Mouse (Mus musculus) forebrain, postnatal 0 days (tissue): ENCODE results near the gene Coasy. TPM values are rescaled to one million over a fixed set of nuclear protein-coding genes. Genes with fewer than 3 reads are reported as not detected.

ENCODE experiments used
- ATAC-seq: fragments of 200-750 bp; cut with Nextera tagmentation; 2 replicates; pipeline ENCODE4 v1.8.0; 2017; ENCODE audit warnings: mild to moderate bottlenecking, moderate library complexity
- DNase-seq: peaks from one replicate; pipeline ENCODE4 v3.0.0-alpha.2; 2015
- H3K27ac ChIP-seq: fragments of 300-500 bp; sonication (generic); 2 replicates; pipeline ENCODE4 v1.5.1; 2014; ENCODE audit warnings: low read depth, mild to moderate bottlenecking, antibody characterized with exemption, low read length, moderate library complexity, mixed read lengths
- H3K27me3 ChIP-seq: fragments of 300-500 bp; sonication (generic); 2 replicates; pipeline ENCODE4 v1.6.1; 2014; ENCODE audit warnings: mild to moderate bottlenecking, low read length, mixed read lengths; ENCODE audit not compliant: insufficient read depth
- H3K36me3 ChIP-seq: fragments of 300-500 bp; sonication (generic); 2 replicates; pipeline ENCODE4 v1.6.1; 2014; ENCODE audit warnings: mild to moderate bottlenecking, moderate library complexity; ENCODE audit not compliant: insufficient read depth
- H3K4me1 ChIP-seq: fragments of 300-500 bp; sonication (generic); 2 replicates; pipeline ENCODE4 v1.6.1; 2014; ENCODE audit warnings: antibody characterized with exemption; ENCODE audit not compliant: insufficient read depth
- H3K4me2 ChIP-seq: fragments of 300-500 bp; sonication (generic); 2 replicates; pipeline ENCODE4 v1.6.1; 2014; ENCODE audit warnings: low read depth, mild to moderate bottlenecking, moderate library complexity
- H3K4me3 ChIP-seq: fragments of 300-500 bp; sonication (generic); 2 replicates; pipeline ENCODE4 v1.5.1; 2014; ENCODE audit warnings: low read depth, low read length, mixed read lengths
- H3K9ac ChIP-seq: fragments of 300-500 bp; sonication (generic); 2 replicates; pipeline ENCODE4 v1.6.1; 2014; ENCODE audit warnings: mild to moderate bottlenecking
- H3K9me3 ChIP-seq: fragments of 300-500 bp; sonication (generic); 2 replicates; pipeline ENCODE4 v1.6.1; 2016; ENCODE audit warnings: low read length
- CTCF ChIP-seq: sonication (generic); IDR thresholded peaks from 2 replicates; pipeline ENCODE4 v1.5.1; 2016; ENCODE audit warnings: antibody characterized with exemption, control low read depth, low read depth
- WGBS: fragments of 180-500 bp; shearing (Covaris S2); extraction: QIAGEN DNeasy Blood & Tissue Kit; methylation state at CpG from one replicate; pipeline ENCODE4 v1.1.7; 2014; 5-methylcytosine and 5-hydroxymethylcytosine counted together
- polyA plus RNA-seq: library from polyadenylated mRNA; unstranded; fragments of >200 nt; fragmentation: Nextera tagmentation; extraction: Ambion mirVana; gene quantifications from 2 replicates; pipeline ENCODE4 v1.2.1, GENCODE M21; 2015
- total RNA-seq: library from RNA; depleted of rRNA; stranded (reverse); fragments of >200 nt; gene quantifications from 2 replicates; pipeline ENCODE4 v1.2.3, GENCODE M21; 2014

The Coasy gene
- total and polyA plus RNA-seq, 2 experiments from 2014 or later = 40.2 to 40.7 TPM

DNA sequence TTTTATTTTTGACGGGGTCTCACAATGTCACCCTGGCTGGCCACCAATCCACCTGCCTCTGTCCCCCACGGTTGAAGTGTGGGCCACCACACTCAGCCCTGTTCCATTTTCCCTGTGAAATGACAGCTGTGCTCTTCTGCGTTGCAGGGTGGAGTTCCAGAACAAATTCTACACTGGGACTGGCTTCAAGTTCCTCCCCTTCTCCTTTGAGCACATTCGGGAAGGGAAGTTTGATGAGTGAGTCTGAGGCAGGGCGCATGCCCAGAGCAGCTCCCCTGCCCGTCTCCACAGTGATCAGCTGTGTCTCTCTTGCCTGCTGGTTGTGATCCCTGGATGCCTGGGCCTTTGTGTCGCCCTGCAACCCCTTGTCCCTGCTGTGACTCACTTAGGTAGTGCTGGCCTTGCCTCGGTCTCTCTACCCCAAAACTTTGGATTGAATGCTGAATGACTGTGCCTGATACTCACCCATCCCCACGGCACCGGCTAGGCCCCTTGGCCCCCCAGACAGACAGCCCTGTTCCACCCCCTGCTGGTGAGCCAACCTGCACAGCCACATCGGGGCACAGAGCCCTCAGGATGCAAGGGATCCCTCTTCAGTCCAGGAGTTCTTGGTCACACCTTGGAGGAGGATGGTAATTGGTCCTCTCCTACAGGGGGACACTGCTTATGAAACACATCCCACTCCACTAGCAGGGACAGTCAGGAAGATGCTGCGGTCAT lies 20.0 kb upstream of the Coasy start:
- Histone ChIP-seq H3K9me3 (no peaks in the 10 kb centered on the region), H3K27me3 (no peaks in the 10 kb centered on the region), H3K36me3 (peaks cover 56% of the 10 kb centered on the region), H3K27ac (no peak overlapping the region), H3K4me3 (no peak overlapping the region), H3K4me1 (peaks cover 4% of the 10 kb centered on the region; the same call in 1 of the 2 replicates), H3K9ac (no peak overlapping the region), H3K4me2 (no peak overlapping the region)
- 73% methylated on average over 12 of the region's 12 CpGs for WGBS
- TF ChIP-seq CTCF = no peak
- ATAC-seq (no peak), DNase-seq (no peak)

DNA sequence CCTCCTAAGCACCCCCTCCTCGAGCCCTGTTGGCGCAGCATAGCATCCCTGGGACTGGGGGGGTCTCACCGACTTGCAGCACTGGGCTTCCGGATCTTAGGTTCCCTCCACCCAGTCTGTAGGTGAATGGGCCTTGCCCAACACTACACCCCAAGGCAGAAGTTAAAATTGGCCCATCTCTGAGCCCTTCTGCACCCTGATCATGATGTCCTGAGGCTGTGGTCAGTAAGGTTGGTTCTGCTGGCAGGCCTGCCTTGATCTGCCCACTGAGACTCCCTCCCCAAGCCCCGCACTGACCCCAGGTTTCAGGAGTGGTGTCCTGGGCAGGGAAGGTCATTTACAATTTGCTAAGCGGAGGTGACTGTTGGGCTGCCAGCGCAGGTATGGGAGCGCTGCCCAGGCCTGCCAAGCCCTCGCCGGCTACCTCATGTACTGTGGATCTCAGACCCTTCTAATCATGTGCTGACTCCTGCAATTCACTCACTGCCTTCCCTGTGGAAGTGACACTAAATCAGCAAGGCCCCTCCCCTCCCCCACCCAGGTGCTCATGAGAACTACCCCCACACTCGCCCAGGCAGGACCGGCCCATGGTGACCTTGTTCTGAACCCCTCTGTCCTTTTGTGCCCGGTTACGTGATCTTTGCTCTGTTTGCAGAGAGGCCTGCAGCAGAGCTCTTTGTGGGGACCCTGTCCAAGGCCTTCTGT lies 19.2 kb upstream of the Coasy start:
- DNase-seq (no peak), ATAC-seq (no peak)
- Histone ChIP-seq H3K4me1 (peaks cover 4% of the 10 kb centered on the region; the same call in 1 of the 2 replicates), H3K4me2 (no peak overlapping the region), H3K27me3 (no peaks in the 10 kb centered on the region), H3K9me3 (no peaks in the 10 kb centered on the region), H3K9ac (no peak overlapping the region), H3K27ac (no peak overlapping the region), H3K4me3 (no peak overlapping the region), H3K36me3 (peaks cover 48% of the 10 kb centered on the region)
- WGBS = 85% methylated on average over 14 of the region's 14 CpGs
- TF ChIP-seq CTCF = no peak

DNA sequence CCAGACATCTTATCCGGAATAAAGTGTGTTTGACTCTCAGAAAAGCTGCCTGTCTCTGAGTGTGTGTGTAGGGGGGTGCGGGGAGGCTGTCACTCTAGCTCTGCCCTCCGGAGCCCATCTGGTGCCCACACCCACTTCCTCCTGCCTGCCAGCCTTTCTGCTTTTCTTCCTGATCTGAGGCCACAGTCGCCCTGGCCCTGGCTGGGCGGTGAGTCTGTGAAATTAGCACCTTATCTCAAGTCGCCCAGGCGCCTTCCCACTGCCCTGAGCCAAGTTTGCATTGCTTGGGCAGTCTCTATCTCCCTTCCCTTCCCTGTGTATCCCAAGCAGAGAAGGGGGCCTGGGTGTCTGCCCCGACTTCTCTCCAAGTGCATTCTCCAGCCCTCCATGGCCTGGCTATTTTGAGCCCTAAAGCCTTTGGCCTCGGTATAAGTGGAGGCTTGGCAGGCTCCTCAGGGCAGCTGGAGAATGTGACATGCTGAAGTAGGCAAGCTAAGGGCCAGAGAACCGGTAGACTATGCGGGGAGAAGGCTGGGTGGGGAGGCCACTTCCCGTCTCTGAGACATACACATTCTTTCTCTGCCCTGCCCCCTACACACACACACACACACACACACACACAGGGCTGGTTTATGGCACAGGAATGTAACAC lies 18.6 kb upstream of the Coasy start:
- Histone ChIP-seq H3K27me3 (no peaks in the 10 kb centered on the region), H3K36me3 (peaks cover 41% of the 10 kb centered on the region), H3K4me3 (no peak overlapping the region), H3K4me2 (no peak overlapping the region), H3K4me1 (peaks cover 4% of the 10 kb centered on the region; the same call in 1 of the 2 replicates), H3K27ac (peak overlapping the region; percentile 31; the same call in 1 of the 2 replicates), H3K9ac (no peak overlapping the region), H3K9me3 (no peaks in the 10 kb centered on the region)
- DNase-seq (no peak), ATAC-seq (peak; percentile 40)
- no peak for TF ChIP-seq CTCF
- WGBS = 52% methylated on average over 12 of the region's 12 CpGs

DNA sequence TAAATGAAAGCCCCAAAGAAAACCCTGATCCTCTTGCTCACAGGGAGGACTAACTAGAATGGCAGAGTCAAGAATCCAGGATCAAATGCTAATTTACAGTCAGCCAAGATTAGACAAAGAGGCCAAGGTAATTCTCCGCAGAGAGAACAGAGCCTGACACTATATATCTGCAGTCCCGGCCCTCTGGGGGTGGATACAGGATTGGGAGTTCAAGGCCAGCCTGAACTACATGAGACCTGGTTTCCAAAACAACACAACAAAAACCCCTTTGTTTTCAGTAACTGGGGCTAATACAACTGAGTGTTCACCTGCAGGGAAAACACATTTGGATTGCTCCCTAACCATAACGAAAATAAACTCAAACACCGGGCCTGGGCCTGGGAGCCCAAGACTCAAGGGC lies 17.9 kb upstream of the Coasy start:
- H3K4me1 ChIP-seq = peaks cover 4% of the 10 kb centered on the region; the same call in 1 of the 2 replicates
- DNase-seq = no peak
- H3K27me3 ChIP-seq = no peaks in the 10 kb centered on the region
- peaks cover 37% of the 10 kb centered on the region for H3K36me3 ChIP-seq
- 80% methylated on average over 4 of the region's 4 CpGs for WGBS
- no peak overlapping the region for H3K4me2 ChIP-seq
- no peak overlapping the region for H3K27ac ChIP-seq
- H3K9me3 ChIP-seq = no peaks in the 10 kb centered on the region
- no peak for ATAC-seq
- H3K4me3 ChIP-seq = no peak overlapping the region
- no peak for TF ChIP-seq CTCF
- H3K9ac ChIP-seq = no peak overlapping the region

DNA sequence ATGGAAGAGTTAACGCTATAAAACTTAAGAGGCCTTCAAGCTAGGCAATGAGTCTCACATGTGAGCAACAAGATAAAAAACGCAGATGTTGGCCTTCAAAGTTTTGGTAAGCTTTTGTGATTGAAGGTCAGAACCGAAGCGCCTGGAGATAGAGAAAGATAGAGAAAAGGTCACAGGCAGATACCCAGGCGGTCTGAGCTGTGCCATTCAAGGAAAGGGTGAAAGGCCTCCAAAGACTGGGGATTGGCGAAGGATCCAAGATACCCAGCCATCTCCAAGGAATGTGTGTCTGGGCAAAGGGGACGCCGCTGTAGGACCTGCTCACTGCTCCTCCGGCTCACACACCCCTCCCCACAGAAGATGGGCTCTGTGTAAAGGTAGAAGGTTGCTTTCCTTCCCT lies 17.4 kb upstream of the Coasy start:
- H3K9me3 ChIP-seq = no peaks in the 10 kb centered on the region
- peaks cover 31% of the 10 kb centered on the region for H3K36me3 ChIP-seq
- TF ChIP-seq CTCF = no peak
- ATAC-seq (no peak), DNase-seq (no peak)
- no peak overlapping the region for H3K4me2 ChIP-seq
- 93% methylated on average over 9 of the region's 9 CpGs for WGBS
- peaks cover 4% of the 10 kb centered on the region; the same call in 1 of the 2 replicates for H3K4me1 ChIP-seq
- no peaks in the 10 kb centered on the region for H3K27me3 ChIP-seq
- no peak overlapping the region for H3K9ac ChIP-seq
- H3K27ac ChIP-seq = no peak overlapping the region
- no peak overlapping the region for H3K4me3 ChIP-seq

DNA sequence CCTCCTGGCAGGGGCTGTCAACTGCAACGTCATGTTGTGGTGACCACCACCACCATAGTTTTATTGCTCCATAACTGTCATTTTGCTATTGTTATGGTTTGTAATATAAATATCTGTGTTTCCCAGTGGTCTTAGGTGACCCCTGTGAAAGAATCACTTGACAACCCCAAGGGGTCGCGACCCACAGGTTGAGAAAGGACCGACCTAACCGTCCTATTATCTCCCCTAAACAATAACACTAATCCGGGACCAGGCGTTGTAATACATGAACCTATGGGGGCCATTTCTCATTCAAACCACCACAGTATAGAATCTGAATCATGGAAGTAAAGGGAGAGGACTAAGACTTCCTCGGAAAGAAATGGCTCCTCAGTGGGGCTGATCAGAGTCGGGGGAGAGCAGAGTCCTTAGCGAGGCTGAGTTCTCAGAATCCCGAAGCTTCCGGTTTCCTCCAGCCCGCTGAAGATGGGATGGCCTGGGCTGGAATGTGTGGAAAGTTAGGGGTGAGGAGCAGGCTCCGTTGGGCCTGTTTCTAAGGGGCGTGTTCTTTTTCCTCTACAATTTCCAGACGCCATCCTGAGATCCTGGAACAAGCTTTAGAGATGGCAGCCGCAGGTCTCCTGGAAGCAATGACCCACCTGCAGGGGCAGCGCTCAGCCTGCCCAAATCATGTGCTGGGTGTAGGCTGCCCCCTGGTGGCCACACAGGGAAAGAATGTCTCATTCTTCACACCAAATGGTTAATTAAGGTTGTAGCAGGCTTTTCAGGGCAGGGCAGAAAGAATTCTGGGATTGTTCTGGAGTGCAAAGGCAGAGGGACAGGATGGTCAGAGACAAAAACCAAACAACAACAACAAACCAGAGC lies 15.6 kb upstream of the Coasy start:
- DNase-seq (peak; percentile 82), ATAC-seq (0 out of 2 replicates have a peak, but pooled peaks have one; percentile 16)
- Histone ChIP-seq H3K27ac (no peak overlapping the region), H3K4me1 (peaks cover 4% of the 10 kb centered on the region; the same call in 1 of the 2 replicates), H3K9me3 (no peaks in the 10 kb centered on the region), H3K4me2 (peak overlapping the region; percentile 52), H3K9ac (peak overlapping the region; percentile 22; the same call in 1 of the 2 replicates), H3K4me3 (peak overlapping the region; percentile 14; the same call in 1 of the 2 replicates), H3K36me3 (peaks cover 21% of the 10 kb centered on the region), H3K27me3 (no peaks in the 10 kb centered on the region)
- TF ChIP-seq CTCF = peak; percentile 98
- 15% methylated on average over 18 of the region's 18 CpGs for WGBS
